Mouse (Mus musculus) limb, embryonic 11.5 days (tissue): ENCODE measurements at regions not wholly inside any gene's neighbourhood (a gene's known extent, or its start where the extent isn't known, plus 50 kb on each side); places are given as distances from the start of the nearest gene placed in this dataset.

Source experiments
- ATAC-seq: fragments of 200-750 bp; cut with Nextera tagmentation; 2 replicates; pipeline ENCODE4 v1.8.0; 2017; ENCODE audit warnings: low read depth; ENCODE audit not compliant: insufficient number of reproducible peaks, low FRiP score, low TSS enrichment
- DNase-seq: peaks from one replicate; pipeline ENCODE4 v3.0.0-alpha.2; 2015; ENCODE audit warnings: low spot score
- H3K27ac ChIP-seq: fragments of 300-500 bp; sonication (generic); replicated peaks from 2 replicates; pipeline ENCODE4 v1.5.1; 2014; ENCODE audit warnings: low read depth, mild to moderate bottlenecking, low read length
- H3K27me3 ChIP-seq: fragments of 300-500 bp; sonication (generic); 2 replicates; pipeline ENCODE4 v1.6.1; 2014; ENCODE audit warnings: mild to moderate bottlenecking, low read length, mixed read lengths; ENCODE audit not compliant: control insufficient read depth, insufficient read depth
- H3K36me3 ChIP-seq: fragments of 300-500 bp; sonication (generic); 2 replicates; pipeline ENCODE4 v1.6.1; 2014; ENCODE audit warnings: mild to moderate bottlenecking, low read length, moderate library complexity, mixed read lengths; ENCODE audit not compliant: control insufficient read depth, insufficient read depth
- H3K4me1 ChIP-seq: fragments of 300-500 bp; sonication (generic); 2 replicates; pipeline ENCODE4 v1.6.1; 2014; ENCODE audit warnings: low read length, mixed read lengths; ENCODE audit not compliant: control insufficient read depth, insufficient read depth
- H3K4me2 ChIP-seq: fragments of 300-500 bp; sonication (generic); 2 replicates; pipeline ENCODE4 v1.6.1; 2014; ENCODE audit warnings: low read depth, mild to moderate bottlenecking, moderate library complexity; ENCODE audit not compliant: severe bottlenecking
- H3K4me3 ChIP-seq: fragments of 300-500 bp; sonication (generic); 2 replicates; pipeline ENCODE4 v1.5.1; 2014; ENCODE audit warnings: low read depth, low read length
- H3K9ac ChIP-seq: fragments of 300-500 bp; sonication (generic); 2 replicates; pipeline ENCODE4 v1.6.1; 2014; ENCODE audit warnings: mild to moderate bottlenecking, low read length
- H3K9me3 ChIP-seq: fragments of 300-500 bp; sonication (generic); 2 replicates; pipeline ENCODE4 v1.6.1; 2016; ENCODE audit warnings: low read length; ENCODE audit not compliant: control insufficient read depth
- WGBS: fragments of 180-500 bp; shearing (Covaris S2); extraction: QIAGEN DNeasy Blood & Tissue Kit; methylation state at CpG from one replicate; pipeline ENCODE4 v1.1.7; 2014; 5-methylcytosine and 5-hydroxymethylcytosine counted together

- H3K4me2 ChIP-seq, result no peak overlapping the region
- H3K9me3 ChIP-seq, result no peaks in the 10 kb centered on the region
- no peaks in the 10 kb centered on the region for H3K36me3 ChIP-seq
- DNase-seq (no peak), ATAC-seq (no peak)
- H3K4me1 ChIP-seq, result no peaks in the 10 kb centered on the region
- H3K4me3 ChIP-seq, result no peak overlapping the region
- H3K27ac ChIP-seq, result no peak overlapping the region
- WGBS, result 38% methylated on average over 1 of the region's 1 CpGs
- H3K9ac ChIP-seq, result no peak overlapping the region
- H3K27me3 ChIP-seq, result no peaks in the 10 kb centered on the region
Observed at GRCm38 (mm10) chr7:115333046-115333577, 589.6 kb downstream of the Insc start.

- 95% methylated on average over 3 of the region's 3 CpGs for WGBS
- no peak overlapping the region for H3K9ac ChIP-seq
- H3K36me3 ChIP-seq, result no peaks in the 10 kb centered on the region
- ATAC-seq (no peak), DNase-seq (no peak)
- H3K4me2 ChIP-seq, result no peak overlapping the region
- H3K9me3 ChIP-seq, result no peaks in the 10 kb centered on the region
- no peak overlapping the region for H3K27ac ChIP-seq
- H3K4me3 ChIP-seq, result no peak overlapping the region
- no peaks in the 10 kb centered on the region for H3K27me3 ChIP-seq
- H3K4me1 ChIP-seq, result no peaks in the 10 kb centered on the region
Observed at GRCm38 (mm10) chr7:115335051-115335450, 591.6 kb downstream of the Insc start.

- Histone ChIP-seq H3K27me3 (no peaks in the 10 kb centered on the region), H3K27ac (no peak overlapping the region), H3K36me3 (no peaks in the 10 kb centered on the region), H3K4me3 (no peak overlapping the region), H3K4me1 (no peaks in the 10 kb centered on the region), H3K4me2 (no peak overlapping the region), H3K9me3 (no peaks in the 10 kb centered on the region), H3K9ac (no peak overlapping the region)
- DNase-seq (no peak), ATAC-seq (no peak)
- 87% methylated on average over 7 of the region's 7 CpGs for WGBS
Observed at GRCm38 (mm10) chr7:115340155-115340554, 596.7 kb downstream of the Insc start.

GRCm38 (mm10) chr7:115341007-115341406, 597.5 kb downstream of the Insc start:
- no peak overlapping the region for H3K4me2 ChIP-seq
- DNase-seq, result no peak
- no peak for ATAC-seq
- H3K4me3 ChIP-seq, result no peak overlapping the region
- H3K9me3 ChIP-seq, result no peaks in the 10 kb centered on the region
- no peak overlapping the region for H3K27ac ChIP-seq
- no peaks in the 10 kb centered on the region for H3K27me3 ChIP-seq
- WGBS, result 69% methylated on average over 4 of the region's 4 CpGs
- H3K9ac ChIP-seq, result no peak overlapping the region
- H3K36me3 ChIP-seq, result no peaks in the 10 kb centered on the region
- no peaks in the 10 kb centered on the region for H3K4me1 ChIP-seq

GRCm38 (mm10) chr7:115345749-115346148, 602.3 kb downstream of the Insc start:
- no peak overlapping the region for H3K27ac ChIP-seq
- H3K4me2 ChIP-seq, result no peak overlapping the region
- DNase-seq (no peak), ATAC-seq (no peak)
- H3K4me1 ChIP-seq, result no peaks in the 10 kb centered on the region
- H3K9me3 ChIP-seq, result no peaks in the 10 kb centered on the region
- H3K27me3 ChIP-seq, result no peaks in the 10 kb centered on the region
- H3K9ac ChIP-seq, result no peak overlapping the region
- no peaks in the 10 kb centered on the region for H3K36me3 ChIP-seq
- WGBS, result 72% methylated on average over 3 of the region's 3 CpGs
- no peak overlapping the region for H3K4me3 ChIP-seq

- H3K9ac ChIP-seq, result no peak overlapping the region
- no peak for DNase-seq
- no peaks in the 10 kb centered on the region for H3K4me1 ChIP-seq
- H3K9me3 ChIP-seq, result no peaks in the 10 kb centered on the region
- no peaks in the 10 kb centered on the region for H3K36me3 ChIP-seq
- no peak overlapping the region for H3K27ac ChIP-seq
- no peak overlapping the region for H3K4me3 ChIP-seq
- WGBS, result 83% methylated on average over 6 of the region's 6 CpGs
- H3K27me3 ChIP-seq, result no peaks in the 10 kb centered on the region
- no peak for ATAC-seq
- H3K4me2 ChIP-seq, result no peak overlapping the region
Observed at GRCm38 (mm10) chr7:115358711-115359110, 615.2 kb downstream of the Insc start.

- Histone ChIP-seq H3K27ac (no peak overlapping the region), H3K27me3 (no peaks in the 10 kb centered on the region), H3K9ac (no peak overlapping the region), H3K36me3 (no peaks in the 10 kb centered on the region), H3K9me3 (no peaks in the 10 kb centered on the region), H3K4me3 (no peak overlapping the region), H3K4me2 (no peak overlapping the region), H3K4me1 (no peaks in the 10 kb centered on the region)
- ATAC-seq (no peak), DNase-seq (no peak)
- WGBS, result 85% methylated on average over 3 of the region's 3 CpGs
Observed at GRCm38 (mm10) chr7:115360142-115360541, 616.6 kb downstream of the Insc start.

- DNase-seq, result no peak
- WGBS, result 84% methylated on average over 2 of the region's 2 CpGs
Observed at GRCm38 (mm10) chr7:115362117-115362516, 618.6 kb downstream of the Insc start.

GRCm38 (mm10) chr7:115366910-115367309, 623.4 kb downstream of the Insc start:
- peaks cover 2% of the 10 kb centered on the region; the same call in 1 of the 2 replicates for H3K4me1 ChIP-seq
- no peaks in the 10 kb centered on the region for H3K27me3 ChIP-seq
- H3K36me3 ChIP-seq, result no peaks in the 10 kb centered on the region
- no peak for ATAC-seq
- WGBS, result 35% methylated on average over 5 of the region's 5 CpGs
- H3K27ac ChIP-seq, result no peak overlapping the region
- H3K9ac ChIP-seq, result no peak overlapping the region
- DNase-seq, result peak; percentile 90
- H3K4me3 ChIP-seq, result no peak overlapping the region
- H3K4me2 ChIP-seq, result no peak overlapping the region
- no peaks in the 10 kb centered on the region for H3K9me3 ChIP-seq

More at GRCm38 (mm10) chr7:115362117-115362516, 618.6 kb downstream of the Insc start:
- no peak for ATAC-seq
- H3K4me1 ChIP-seq, result no peaks in the 10 kb centered on the region
- no peaks in the 10 kb centered on the region for H3K9me3 ChIP-seq
- H3K27ac ChIP-seq, result no peak overlapping the region
- H3K27me3 ChIP-seq, result no peaks in the 10 kb centered on the region
- no peak overlapping the region for H3K4me2 ChIP-seq
- no peak overlapping the region for H3K4me3 ChIP-seq
- H3K9ac ChIP-seq, result no peak overlapping the region
- no peaks in the 10 kb centered on the region for H3K36me3 ChIP-seq
